Mouse (Mus musculus) liver, adult 2 months (tissue): Measurements from ENCODE around the gene Gabbr2.

Experiments used
- CTCF ChIP-seq: fragments of 200-500 bp; IDR thresholded peaks from 2 replicates; pipeline ENCODE4 v1.5.1; 2011; ENCODE audit warnings: low read depth, low read length, control low read depth
- POLR2A ChIP-seq: fragments of 200-500 bp; IDR thresholded peaks from 2 replicates; pipeline ENCODE4 v1.6.1; 2011; ENCODE audit warnings: low read length, control low read depth; ENCODE audit not compliant: insufficient read depth; ENCODE audit errors: extremely low read depth

DNA sequence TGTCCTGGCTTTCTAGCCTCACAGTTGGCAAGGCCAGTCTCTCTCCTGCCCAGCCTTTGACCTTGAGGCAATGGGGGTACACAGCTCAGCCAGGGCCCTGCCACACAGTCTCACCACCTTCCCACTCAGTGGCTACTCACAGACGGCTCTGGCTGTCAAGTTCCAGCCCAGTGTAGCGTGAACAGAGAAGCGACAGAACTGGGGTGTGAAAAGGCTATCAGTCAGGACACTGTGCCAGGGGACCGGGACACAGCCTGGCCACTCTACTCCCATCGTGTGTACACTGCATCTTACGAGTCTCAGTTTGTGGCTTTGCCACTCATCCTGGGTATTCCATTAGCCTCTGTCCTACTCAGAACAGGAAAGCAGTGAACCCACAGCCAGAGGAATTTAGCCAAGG, 295.2 kb downstream of the Gabbr2 start:
- TF ChIP-seq CTCF: no peak
- no peak for TF ChIP-seq POLR2A
